Mouse (Mus musculus): ENCODE measurements around the gene Mllt1. TPM values are rescaled to one million over a fixed set of nuclear protein-coding genes. Genes with fewer than 3 reads are reported as not detected.

Gene Mllt1
- polyA plus RNA-seq, 1 experiment from 2014 or later = 21.3 TPM

DNA sequence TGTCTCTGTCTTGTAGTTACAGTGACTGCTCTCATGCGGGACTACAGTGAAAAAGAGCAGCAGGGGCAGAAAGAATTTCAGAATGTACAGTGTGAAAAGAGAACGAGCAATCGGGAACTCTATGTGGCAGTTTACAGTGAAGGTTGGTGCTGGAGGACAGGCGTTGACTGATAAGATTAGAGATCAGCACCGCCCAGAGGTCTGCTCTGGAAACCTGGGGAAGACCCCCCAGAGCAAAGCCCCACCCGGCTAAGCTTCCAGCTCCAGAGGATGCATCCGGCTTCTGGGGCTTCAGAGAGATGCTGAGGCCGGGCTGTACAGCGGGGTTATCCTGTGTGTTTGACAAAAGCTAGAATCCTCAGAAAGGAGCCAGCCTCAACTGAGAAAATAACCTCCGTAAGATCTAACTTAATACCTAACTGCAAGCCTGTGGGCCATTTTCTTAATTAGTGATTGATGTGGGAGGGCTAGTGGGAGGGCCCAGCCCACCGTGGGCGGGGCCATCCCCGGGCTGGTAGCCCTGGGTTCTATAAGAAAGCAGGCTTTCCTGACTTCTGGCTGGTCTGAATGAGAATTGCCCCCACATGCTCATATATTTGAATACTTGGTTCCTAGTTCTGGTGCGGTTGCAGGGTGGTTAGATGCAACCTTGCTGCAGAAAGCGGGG is 64.8 kb downstream of the Mllt1 start:
- H3K27ac ChIP-seq (ENCODE audit: low read depth, low read length) = no peak overlapping the region
- ATAC-seq (replicated peaks; ENCODE audit: low FRiP score) (no peak), DNase-seq (ENCODE audit: low spot score) (no peak)
- H3K4me1 ChIP-seq (replicated peaks; ENCODE audit: control insufficient read depth, insufficient read depth, low read length) = peaks cover 2% of the 10 kb centered on the region
- peaks cover 6% of the 10 kb centered on the region; the same call in 1 of the 2 replicates for H3K9me3 ChIP-seq (ENCODE audit: control insufficient read depth, low read length)
- no peak overlapping the region for H3K4me2 ChIP-seq
- 53% methylated on average over 15 of the region's 15 CpGs for WGBS
- H3K27me3 ChIP-seq (replicated peaks; ENCODE audit: control insufficient read depth, insufficient read depth, low read length) = no peaks in the 10 kb centered on the region; the same call in 1 of the 2 replicates
- no peak overlapping the region for H3K4me3 ChIP-seq (ENCODE audit: low read depth, low read length)
- no peak overlapping the region for H3K9ac ChIP-seq (ENCODE audit: low read depth, low read length)
- H3K36me3 ChIP-seq (ENCODE audit: control insufficient read depth, insufficient read depth, low read length) = no peaks in the 10 kb centered on the region

DNA sequence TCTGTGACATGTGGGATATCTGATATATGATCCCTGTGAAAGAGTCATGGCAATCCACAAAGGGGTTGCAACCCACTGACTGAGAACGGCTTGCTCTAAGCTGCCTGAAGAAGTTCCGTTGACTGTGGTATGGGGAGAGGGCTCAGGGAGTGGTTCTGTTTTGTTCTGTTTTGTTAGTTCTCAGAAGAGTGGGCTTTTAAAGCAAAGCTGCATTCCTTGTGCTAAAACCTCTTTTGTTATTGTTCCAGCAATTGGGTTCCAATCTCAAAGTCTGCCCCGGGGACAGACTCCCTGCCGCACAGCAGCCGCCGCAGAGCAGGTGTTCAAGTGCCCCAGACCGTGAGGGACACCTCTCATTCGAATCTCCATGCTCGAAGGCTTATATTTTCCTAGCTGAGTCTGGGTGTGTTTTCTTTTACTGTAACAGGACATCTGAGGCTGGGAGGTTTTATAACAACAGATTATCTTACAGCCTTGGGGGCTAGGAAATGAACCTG is 65.7 kb downstream of the Mllt1 start:
- 84% methylated on average over 9 of the region's 9 CpGs for WGBS
- H3K27ac ChIP-seq (ENCODE audit: low read depth, low read length) = no peak overlapping the region
- H3K9me3 ChIP-seq (ENCODE audit: control insufficient read depth, low read length) = peaks cover 6% of the 10 kb centered on the region; the same call in 1 of the 2 replicates
- no peaks in the 10 kb centered on the region for H3K27me3 ChIP-seq (replicated peaks; ENCODE audit: control insufficient read depth, insufficient read depth, low read length)
- peaks cover 2% of the 10 kb centered on the region for H3K4me1 ChIP-seq (replicated peaks; ENCODE audit: control insufficient read depth, insufficient read depth, low read length)
- no peaks in the 10 kb centered on the region for H3K36me3 ChIP-seq (ENCODE audit: control insufficient read depth, insufficient read depth, low read length)
- no peak for ATAC-seq (replicated peaks; ENCODE audit: low FRiP score)
- no peak overlapping the region for H3K4me2 ChIP-seq
- no peak overlapping the region for H3K4me3 ChIP-seq (ENCODE audit: low read depth, low read length)
- no peak overlapping the region for H3K9ac ChIP-seq (ENCODE audit: low read depth, low read length)
- DNase-seq (ENCODE audit: low spot score) = no peak

DNA sequence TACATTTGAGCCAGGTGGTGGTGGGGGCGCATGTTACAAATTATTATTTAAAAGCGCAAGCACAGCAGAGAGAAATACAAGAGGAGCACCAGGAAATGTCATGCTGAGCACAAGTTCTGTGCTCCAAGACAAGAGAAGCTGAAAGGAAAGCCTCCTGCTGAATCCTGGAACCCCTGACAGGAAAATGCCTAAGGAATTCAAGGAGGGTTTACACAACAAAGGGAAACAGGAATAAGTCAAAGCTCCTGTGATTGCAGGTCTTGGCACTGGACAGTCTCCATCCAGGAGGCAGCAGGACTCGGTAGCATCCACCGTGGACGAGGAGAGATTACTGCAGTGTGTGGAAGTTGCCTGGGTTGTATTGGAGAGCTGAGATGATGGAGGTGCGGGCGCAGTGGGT is 69.1 kb downstream of the Mllt1 start:
- H3K36me3 ChIP-seq (ENCODE audit: control insufficient read depth, insufficient read depth, low read length) = no peaks in the 10 kb centered on the region
- peaks cover 6% of the 10 kb centered on the region; the same call in 1 of the 2 replicates for H3K9me3 ChIP-seq (ENCODE audit: control insufficient read depth, low read length)
- H3K4me2 ChIP-seq = no peak overlapping the region
- DNase-seq (ENCODE audit: low spot score) (no peak), ATAC-seq (replicated peaks; ENCODE audit: low FRiP score) (no peak)
- no peak overlapping the region for H3K9ac ChIP-seq (ENCODE audit: low read depth, low read length)
- H3K27me3 ChIP-seq (replicated peaks; ENCODE audit: control insufficient read depth, insufficient read depth, low read length) = no peaks in the 10 kb centered on the region
- H3K27ac ChIP-seq (ENCODE audit: low read depth, low read length) = no peak overlapping the region
- 82% methylated on average over 7 of the region's 7 CpGs for WGBS
- peaks cover 4% of the 10 kb centered on the region for H3K4me1 ChIP-seq (replicated peaks; ENCODE audit: control insufficient read depth, insufficient read depth, low read length)
- H3K4me3 ChIP-seq (ENCODE audit: low read depth, low read length) = no peak overlapping the region

DNA sequence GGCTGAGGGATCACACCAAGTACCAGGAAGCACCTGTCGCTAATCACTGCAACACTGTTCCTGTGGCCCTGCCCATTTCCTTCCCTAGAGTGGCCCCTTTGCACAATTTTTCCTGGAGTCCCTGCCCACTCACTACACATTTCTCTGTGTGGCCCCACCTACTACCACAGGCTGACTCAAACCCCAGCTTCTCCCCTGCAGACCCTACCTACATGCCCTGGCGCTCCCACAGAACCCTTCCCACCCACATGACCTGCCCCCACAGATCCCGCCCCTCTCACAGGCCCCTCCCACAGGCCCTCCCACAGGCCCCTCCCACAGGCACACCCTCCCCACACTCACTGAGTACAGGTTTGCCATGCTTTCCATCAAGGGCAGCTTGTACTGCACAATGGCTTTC is 74.0 kb downstream of the Mllt1 start:
- Histone ChIP-seq H3K36me3 (ENCODE audit: control insufficient read depth, insufficient read depth, low read length) (no peaks in the 10 kb centered on the region), H3K27ac (ENCODE audit: low read depth, low read length) (no peak overlapping the region), H3K27me3 (replicated peaks; ENCODE audit: control insufficient read depth, insufficient read depth, low read length) (no peaks in the 10 kb centered on the region), H3K9me3 (ENCODE audit: control insufficient read depth, low read length) (no peaks in the 10 kb centered on the region), H3K4me1 (replicated peaks; ENCODE audit: control insufficient read depth, insufficient read depth, low read length) (peaks cover 3% of the 10 kb centered on the region), H3K4me3 (ENCODE audit: low read depth, low read length) (no peak overlapping the region), H3K4me2 (peak overlapping the region; percentile 11; the same call in 1 of the 2 replicates), H3K9ac (ENCODE audit: low read depth, low read length) (no peak overlapping the region)
- WGBS = 23% methylated on average over 3 of the region's 3 CpGs
- DNase-seq (ENCODE audit: low spot score) (peak; percentile 42), ATAC-seq (replicated peaks; ENCODE audit: low FRiP score) (peak; percentile 73)

DNA sequence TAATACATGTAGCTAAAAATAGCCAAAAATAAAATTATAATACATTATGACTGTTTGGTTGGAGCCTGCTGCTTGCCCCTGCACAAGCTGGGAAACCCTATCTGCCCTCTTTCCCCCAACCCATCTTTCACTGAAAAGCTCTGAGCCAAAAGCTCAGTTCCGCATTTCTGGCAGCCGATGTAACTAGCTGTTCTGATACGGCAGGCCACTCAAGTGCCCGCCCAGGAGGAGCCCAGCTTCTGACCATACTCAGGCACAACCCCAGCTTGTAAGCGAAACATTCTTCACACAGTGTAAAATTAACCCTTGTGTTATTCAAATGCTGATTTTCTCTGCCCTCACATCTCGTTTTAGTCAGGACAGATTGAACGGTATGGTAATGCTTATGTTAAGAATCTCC is 76.3 kb downstream of the Mllt1 start:
- Histone ChIP-seq H3K4me3 (ENCODE audit: low read depth, low read length) (no peak overlapping the region), H3K9ac (ENCODE audit: low read depth, low read length) (no peak overlapping the region), H3K4me2 (no peak overlapping the region), H3K9me3 (ENCODE audit: control insufficient read depth, low read length) (no peaks in the 10 kb centered on the region), H3K36me3 (ENCODE audit: control insufficient read depth, insufficient read depth, low read length) (no peaks in the 10 kb centered on the region), H3K4me1 (replicated peaks; ENCODE audit: control insufficient read depth, insufficient read depth, low read length) (peaks cover 3% of the 10 kb centered on the region), H3K27ac (ENCODE audit: low read depth, low read length) (no peak overlapping the region), H3K27me3 (replicated peaks; ENCODE audit: control insufficient read depth, insufficient read depth, low read length) (no peaks in the 10 kb centered on the region)
- ATAC-seq (replicated peaks; ENCODE audit: low FRiP score) (no peak), DNase-seq (ENCODE audit: low spot score) (no peak)
- 47% methylated on average over 7 of the region's 7 CpGs for whole genome bisulfite sequencing

DNA sequence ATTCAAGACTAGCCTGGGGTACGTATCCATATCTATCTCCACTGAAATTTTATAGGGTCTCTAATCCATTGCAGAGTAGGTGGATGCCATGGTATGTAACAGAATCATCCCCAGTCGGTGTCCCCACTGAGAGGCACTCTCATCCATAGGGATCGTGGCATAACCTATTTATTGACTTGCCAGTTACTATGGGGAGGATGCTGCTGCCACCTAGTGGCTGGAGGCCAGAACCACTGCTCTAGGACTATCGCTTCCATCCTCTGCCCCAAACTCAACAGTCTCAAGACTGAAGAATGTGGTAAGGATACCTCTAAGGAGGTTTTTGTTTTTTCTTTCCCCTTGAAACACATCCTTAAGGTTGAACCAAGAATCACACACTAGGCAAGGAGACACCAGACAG is 77.0 kb downstream of the Mllt1 start:
- H3K27ac ChIP-seq (ENCODE audit: low read depth, low read length) = no peak overlapping the region
- peak; percentile 23; the same call in 1 of the 2 replicates for ATAC-seq (replicated peaks; ENCODE audit: low FRiP score)
- no peak overlapping the region for H3K9ac ChIP-seq (ENCODE audit: low read depth, low read length)
- no peak for DNase-seq (ENCODE audit: low spot score)
- H3K27me3 ChIP-seq (replicated peaks; ENCODE audit: control insufficient read depth, insufficient read depth, low read length) = no peaks in the 10 kb centered on the region
- H3K4me3 ChIP-seq (ENCODE audit: low read depth, low read length) = no peak overlapping the region
- no peak overlapping the region for H3K4me2 ChIP-seq
- 55% methylated on average over 4 of the region's 4 CpGs for WGBS
- H3K9me3 ChIP-seq (ENCODE audit: control insufficient read depth, low read length) = no peaks in the 10 kb centered on the region
- peaks cover 3% of the 10 kb centered on the region for H3K4me1 ChIP-seq (replicated peaks; ENCODE audit: control insufficient read depth, insufficient read depth, low read length)
- H3K36me3 ChIP-seq (ENCODE audit: control insufficient read depth, insufficient read depth, low read length) = no peaks in the 10 kb centered on the region

DNA sequence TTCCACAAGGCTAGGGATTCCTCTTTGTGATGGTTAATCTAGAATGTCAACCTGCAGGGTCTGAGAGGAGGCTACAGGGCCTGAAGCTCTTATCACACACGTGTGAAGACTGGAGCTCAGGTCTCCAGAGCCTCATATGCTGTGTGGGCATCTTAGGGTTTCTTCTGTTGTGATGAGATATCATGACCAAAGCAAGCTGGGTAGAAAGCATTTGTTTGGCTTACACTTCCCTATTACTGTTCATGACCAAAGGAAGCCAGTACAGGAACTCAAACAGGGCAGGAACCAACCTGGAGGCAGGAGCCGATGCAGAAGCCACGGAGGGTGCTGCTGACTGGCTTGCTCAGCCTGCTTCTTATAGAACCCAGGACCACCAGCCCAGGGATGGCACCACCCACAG is 79.8 kb downstream of the Mllt1 start:
- DNase-seq (ENCODE audit: low spot score) = no peak

DNA sequence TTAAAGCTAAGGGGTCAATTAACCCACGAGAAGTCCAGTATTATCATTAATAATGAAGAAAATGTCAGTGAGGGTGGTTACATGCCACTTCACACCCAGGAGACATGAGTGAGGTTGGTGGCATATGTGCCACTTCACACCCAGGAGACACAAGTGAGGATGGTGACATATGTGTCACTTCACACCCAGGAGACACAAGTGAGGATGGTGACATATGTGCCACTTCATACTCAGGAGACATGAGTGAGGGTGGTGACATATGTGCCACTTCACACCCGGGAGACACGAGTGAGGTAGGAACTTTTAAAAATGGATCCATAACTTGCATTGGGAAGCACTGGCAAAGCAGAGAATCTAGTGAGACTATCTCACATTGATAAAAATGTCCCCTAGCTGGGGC is 84.0 kb downstream of the Mllt1 start:
- DNase-seq (ENCODE audit: low spot score) = no peak
- Histone ChIP-seq H3K4me1 (replicated peaks; ENCODE audit: control insufficient read depth, insufficient read depth, low read length) (no peaks in the 10 kb centered on the region), H3K9me3 (ENCODE audit: control insufficient read depth, low read length) (no peaks in the 10 kb centered on the region), H3K36me3 (ENCODE audit: control insufficient read depth, insufficient read depth, low read length) (no peaks in the 10 kb centered on the region), H3K27me3 (replicated peaks; ENCODE audit: control insufficient read depth, insufficient read depth, low read length) (no peaks in the 10 kb centered on the region), H3K4me2 (no peak overlapping the region), H3K27ac (ENCODE audit: low read depth, low read length) (no peak overlapping the region), H3K9ac (ENCODE audit: low read depth, low read length) (no peak overlapping the region), H3K4me3 (ENCODE audit: low read depth, low read length) (no peak overlapping the region)
- 65% methylated on average over 3 of the region's 3 CpGs for WGBS
- no peak for ATAC-seq (replicated peaks; ENCODE audit: low FRiP score)

More for the DNA sequence above, 79.8 kb downstream of the Mllt1 start:
- H3K9ac ChIP-seq (ENCODE audit: low read depth, low read length) = no peak overlapping the region
- WGBS = 60% methylated on average over 3 of the region's 3 CpGs
- H3K27me3 ChIP-seq (replicated peaks; ENCODE audit: control insufficient read depth, insufficient read depth, low read length) = no peaks in the 10 kb centered on the region
- ATAC-seq (replicated peaks; ENCODE audit: low FRiP score) = no peak
- H3K9me3 ChIP-seq (ENCODE audit: control insufficient read depth, low read length) = no peaks in the 10 kb centered on the region
- no peaks in the 10 kb centered on the region for H3K4me1 ChIP-seq (replicated peaks; ENCODE audit: control insufficient read depth, insufficient read depth, low read length)
- H3K36me3 ChIP-seq (ENCODE audit: control insufficient read depth, insufficient read depth, low read length) = no peaks in the 10 kb centered on the region
- H3K27ac ChIP-seq (ENCODE audit: low read depth, low read length) = no peak overlapping the region
- H3K4me3 ChIP-seq (ENCODE audit: low read depth, low read length) = no peak overlapping the region
- no peak overlapping the region for H3K4me2 ChIP-seq

DNA sequence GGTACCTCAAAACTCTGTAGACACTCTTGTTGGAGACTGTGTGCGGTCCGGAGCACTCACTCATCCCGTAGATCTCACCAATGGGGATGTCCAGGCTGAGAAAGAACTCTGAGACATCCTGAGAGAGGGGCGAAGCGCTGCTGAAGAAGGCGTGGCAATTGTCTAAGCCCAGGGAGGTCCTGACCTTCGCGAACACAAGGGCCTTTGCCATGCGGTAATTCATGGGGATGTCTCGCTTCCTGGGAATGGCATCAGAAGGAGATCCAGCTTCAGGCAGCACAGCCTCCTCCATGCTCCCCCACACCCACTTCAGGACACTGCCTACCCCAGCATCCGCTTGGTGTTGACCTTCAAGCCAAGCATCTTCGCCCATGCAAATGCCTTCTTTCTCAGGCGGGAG is 85.5 kb downstream of the Mllt1 start:
- Histone ChIP-seq H3K27ac (ENCODE audit: low read depth, low read length) (no peak overlapping the region), H3K4me3 (ENCODE audit: low read depth, low read length) (no peak overlapping the region), H3K4me1 (replicated peaks; ENCODE audit: control insufficient read depth, insufficient read depth, low read length) (no peaks in the 10 kb centered on the region), H3K27me3 (replicated peaks; ENCODE audit: control insufficient read depth, insufficient read depth, low read length) (no peaks in the 10 kb centered on the region), H3K9me3 (ENCODE audit: control insufficient read depth, low read length) (no peaks in the 10 kb centered on the region), H3K9ac (ENCODE audit: low read depth, low read length) (no peak overlapping the region), H3K4me2 (no peak overlapping the region), H3K36me3 (ENCODE audit: control insufficient read depth, insufficient read depth, low read length) (no peaks in the 10 kb centered on the region)
- ATAC-seq (replicated peaks; ENCODE audit: low FRiP score) = no peak
- WGBS = 81% methylated on average over 13 of the region's 13 CpGs
- no peak for DNase-seq (ENCODE audit: low spot score)
